Mouse (Mus musculus) heart, adult 11 months (tissue): ENCODE measurements at regions not wholly inside any gene's neighbourhood (a gene's known extent, or its start where the extent isn't known, plus 50 kb on each side); places are given as distances from the start of the nearest gene placed in this dataset.
A peak's percentile ranks its signal among the peaks of the same experiment; 100 is the strongest.

ENCODE experiments used
- DNase-seq: peaks from one replicate; pipeline ENCODE4 v3.0.0; 2022

DNA sequence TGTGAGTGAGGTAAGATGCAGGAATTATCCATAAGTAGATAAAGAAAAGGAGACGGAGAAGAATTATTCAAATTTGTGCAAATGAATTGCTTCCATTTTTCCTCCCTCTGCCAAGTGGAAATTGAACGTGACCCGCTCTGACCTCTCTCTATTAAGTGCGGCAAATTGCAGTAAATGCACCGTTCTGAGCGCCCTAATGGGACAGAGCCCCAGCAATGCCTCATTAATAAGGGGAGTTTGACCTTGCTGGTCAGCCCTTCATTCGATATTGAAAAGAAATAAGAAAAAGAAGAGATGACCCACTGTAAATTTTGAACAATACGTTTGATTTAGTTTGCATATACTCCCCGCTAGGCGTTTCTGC, 137.0 kb downstream of the Gpat3 start:
- peak; percentile 14 for DNase-seq

DNA sequence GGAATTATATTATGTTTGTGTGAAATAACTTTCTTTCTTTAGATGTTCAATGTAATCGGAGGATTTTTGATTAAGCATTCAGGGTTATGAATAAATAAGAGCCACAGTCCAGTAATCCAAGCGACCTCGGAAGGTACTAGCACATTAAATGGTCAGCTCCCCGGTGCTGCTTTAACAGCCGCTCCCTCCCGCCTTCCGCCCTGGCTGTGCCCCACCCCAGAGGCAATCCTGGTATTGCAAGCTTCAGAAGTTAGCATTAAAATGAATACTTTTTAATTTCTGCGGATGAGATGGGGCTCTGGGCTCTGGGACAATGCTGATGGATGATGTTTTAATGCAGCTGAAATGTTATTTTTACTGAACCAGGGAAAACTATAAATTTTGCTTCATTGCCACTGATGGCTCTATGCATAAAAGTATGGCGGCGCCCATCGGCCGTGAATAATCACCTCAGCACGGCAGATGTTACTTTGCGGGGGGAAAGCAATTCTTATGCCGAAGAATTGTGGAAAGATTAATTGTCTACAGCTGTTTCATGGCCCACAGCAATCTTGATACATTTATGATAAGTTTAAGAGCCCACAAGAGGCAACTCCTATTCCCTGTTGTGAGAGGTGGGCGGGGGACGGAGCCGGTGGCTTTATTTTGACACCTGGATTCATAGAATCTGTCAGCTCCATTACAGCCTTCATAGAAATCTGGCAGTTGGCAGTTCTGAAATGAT, 136.5 kb downstream of the Gpat3 start:
- peak; percentile 54 for DNase-seq

DNA sequence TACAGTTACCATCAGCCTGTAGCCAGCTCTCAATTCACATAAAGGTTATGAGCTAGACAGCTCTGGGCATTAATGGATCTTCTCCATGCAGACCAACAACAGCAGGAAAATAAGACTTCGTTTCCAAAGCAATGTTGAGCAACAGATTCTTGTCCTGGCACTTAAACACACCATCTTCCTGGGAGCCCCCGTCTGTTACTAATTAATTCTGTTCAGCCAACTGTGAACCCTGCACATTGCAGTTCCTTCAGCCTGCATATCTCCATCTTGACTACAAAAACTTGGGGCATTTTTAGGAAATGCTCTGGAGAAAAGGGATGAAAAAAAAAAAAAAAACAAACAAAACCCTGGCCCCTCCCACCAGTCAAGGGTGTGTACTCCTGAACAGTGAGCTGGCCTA, 131.2 kb downstream of the Gpat3 start:
- DNase-seq: peak; percentile 31

DNA sequence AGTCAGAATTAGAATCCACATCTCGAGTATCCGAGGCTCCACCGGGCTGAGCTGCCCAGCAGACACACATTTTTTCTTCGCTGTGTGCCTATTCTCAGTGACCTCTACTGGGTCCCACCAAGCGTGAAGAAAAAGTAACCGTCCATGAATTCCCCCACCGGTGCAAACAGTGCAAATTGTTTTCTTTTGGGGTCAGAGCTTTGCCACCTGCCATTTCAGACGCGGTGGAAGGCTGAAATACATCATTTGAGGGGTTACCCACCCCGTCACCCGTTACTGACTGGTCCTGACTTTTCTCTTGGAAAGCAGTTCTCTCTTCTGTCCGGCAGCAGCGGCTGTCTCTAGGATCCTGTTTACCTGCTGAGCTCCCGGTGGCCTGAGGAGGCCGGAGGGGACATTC, 105.7 kb downstream of the Gpat3 start:
- DNase-seq: no peak
